Mouse (Mus musculus): ENCODE data around the gene Slc47a2.

The Slc47a2 gene

GRCm38 (mm10) chr11:61251741-61252140 is 90.9 kb downstream of the Slc47a2 start:
- Histone ChIP-seq H3K27me3 (ENCODE audit: control insufficient read depth, insufficient read depth, low read length, poor library complexity, severe bottlenecking) (no peaks in the 10 kb centered on the region), H3K36me3 (ENCODE audit: control insufficient read depth, insufficient read depth, low read length, poor library complexity, severe bottlenecking) (peaks cover 9% of the 10 kb centered on the region)
- DNase-seq (ENCODE audit: low read depth, low spot score): no peak
